Mouse (Mus musculus) hindbrain, postnatal 0 days (tissue): Measurements from ENCODE around the gene Il4i1. TPM values are rescaled to one million over a fixed set of nuclear protein-coding genes. Genes with fewer than 3 reads are reported as not detected.

Experiments
- ATAC-seq: fragments of 200-750 bp; cut with Nextera tagmentation; 2 replicates; pipeline ENCODE4 v1.8.0; 2017; ENCODE audit warnings: mild to moderate bottlenecking, moderate TSS enrichment, moderate library complexity
- DNase-seq: peaks from one replicate; pipeline ENCODE4 v3.0.0-alpha.2; 2015; ENCODE audit warnings: low spot score
- H3K27ac ChIP-seq: fragments of 300-500 bp; sonication (generic); 2 replicates; pipeline ENCODE4 v1.5.1; 2014; ENCODE audit warnings: mild to moderate bottlenecking
- H3K27me3 ChIP-seq: fragments of 300-500 bp; sonication (generic); 2 replicates; pipeline ENCODE4 v1.6.1; 2014; ENCODE audit warnings: low read length, mixed read lengths; ENCODE audit not compliant: insufficient read depth
- H3K36me3 ChIP-seq: fragments of 300-500 bp; sonication (generic); 2 replicates; pipeline ENCODE4 v1.6.1; 2014; ENCODE audit warnings: low read length, mixed read lengths; ENCODE audit not compliant: insufficient read depth
- H3K4me1 ChIP-seq: fragments of 300-500 bp; sonication (generic); 2 replicates; pipeline ENCODE4 v1.6.1; 2014; ENCODE audit warnings: antibody characterized with exemption, low read length, mixed read lengths; ENCODE audit not compliant: insufficient read depth
- H3K4me2 ChIP-seq: fragments of 300-500 bp; sonication (generic); 2 replicates; pipeline ENCODE4 v1.6.1; 2014; ENCODE audit warnings: low read depth, mild to moderate bottlenecking, low read length, moderate library complexity, mixed read lengths
- H3K4me3 ChIP-seq: fragments of 300-500 bp; sonication (generic); 2 replicates; pipeline ENCODE4 v1.5.1; 2014; ENCODE audit warnings: low read length
- H3K9ac ChIP-seq: fragments of 300-500 bp; sonication (generic); replicated peaks from 2 replicates; pipeline ENCODE4 v1.6.1; 2014; ENCODE audit warnings: mild to moderate bottlenecking, low read length, moderate library complexity, mixed read lengths
- H3K9me3 ChIP-seq: fragments of 300-500 bp; sonication (generic); 2 replicates; pipeline ENCODE4 v1.6.1; 2016; ENCODE audit warnings: low read length, mixed read lengths
- CTCF ChIP-seq: IDR thresholded peaks from 2 replicates; pipeline ENCODE4 v1.5.1; 2016; ENCODE audit warnings: antibody characterized with exemption, control low read depth, low read depth
- WGBS: fragments of 180-500 bp; shearing (Covaris S2); extraction: QIAGEN DNeasy Blood & Tissue Kit; methylation state at CpG from one replicate; pipeline ENCODE4 v1.1.7; 2014; 5-methylcytosine and 5-hydroxymethylcytosine counted together
- polyA plus RNA-seq: library from polyadenylated mRNA; unstranded; fragments of >200 nt; fragmentation: Nextera tagmentation; extraction: Ambion mirVana; gene quantifications from 2 replicates; pipeline ENCODE4 v1.2.1, GENCODE M21; 2015
- total RNA-seq: library from RNA; depleted of rRNA; stranded (reverse); fragments of >200 nt; gene quantifications from 2 replicates; pipeline ENCODE4 v1.2.3, GENCODE M21; 2014

The Il4i1 gene
- total and polyA plus RNA-seq, 2 experiments from 2014 or later: 0.47 to 0.58 TPM

DNA sequence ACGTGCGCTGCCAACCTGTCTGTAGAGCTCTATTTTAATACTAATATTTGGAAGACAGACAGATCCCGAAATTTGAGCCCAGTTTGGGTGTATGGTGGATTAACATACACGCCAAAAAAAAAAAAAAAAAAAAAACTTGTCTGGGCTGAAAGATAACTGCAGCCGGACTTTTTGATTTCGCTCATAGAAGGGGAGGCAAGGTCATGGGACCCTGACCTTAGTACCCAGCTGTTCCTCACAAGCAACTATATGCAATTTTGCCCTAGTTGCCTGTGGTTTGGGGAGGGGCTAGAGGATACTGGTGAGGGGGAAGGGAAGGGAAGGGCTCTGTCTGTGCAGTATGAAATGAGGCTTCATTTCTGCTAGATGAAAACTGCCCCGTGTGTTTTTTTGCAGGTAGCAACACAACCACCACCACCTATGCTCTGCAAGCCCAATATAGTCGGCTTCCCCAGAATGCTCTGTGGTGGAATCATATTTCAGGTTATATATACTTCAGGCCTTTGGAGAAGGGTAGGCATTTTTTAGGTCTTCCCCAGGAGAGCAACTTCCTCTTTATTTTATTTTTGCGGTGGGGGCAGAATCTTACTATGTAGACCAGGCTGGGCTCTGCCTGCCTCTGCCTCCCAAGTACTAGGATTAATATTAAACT lies 40.2 kb downstream of the Il4i1 start:
- Histone ChIP-seq H3K27me3 (no peaks in the 10 kb centered on the region), H3K36me3 (peaks cover 13% of the 10 kb centered on the region), H3K4me1 (peaks cover 12% of the 10 kb centered on the region), H3K4me3 (peak overlapping the region; percentile 57), H3K9ac (no peak overlapping the region; the same call in 1 of the 2 replicates), H3K27ac (peak overlapping the region; percentile 90), H3K9me3 (no peaks in the 10 kb centered on the region), H3K4me2 (peak overlapping the region; percentile 66)
- no peak for ATAC-seq
- no peak for DNase-seq
- WGBS: 66% methylated on average over 9 of the region's 9 CpGs
- TF ChIP-seq CTCF: no peak

DNA sequence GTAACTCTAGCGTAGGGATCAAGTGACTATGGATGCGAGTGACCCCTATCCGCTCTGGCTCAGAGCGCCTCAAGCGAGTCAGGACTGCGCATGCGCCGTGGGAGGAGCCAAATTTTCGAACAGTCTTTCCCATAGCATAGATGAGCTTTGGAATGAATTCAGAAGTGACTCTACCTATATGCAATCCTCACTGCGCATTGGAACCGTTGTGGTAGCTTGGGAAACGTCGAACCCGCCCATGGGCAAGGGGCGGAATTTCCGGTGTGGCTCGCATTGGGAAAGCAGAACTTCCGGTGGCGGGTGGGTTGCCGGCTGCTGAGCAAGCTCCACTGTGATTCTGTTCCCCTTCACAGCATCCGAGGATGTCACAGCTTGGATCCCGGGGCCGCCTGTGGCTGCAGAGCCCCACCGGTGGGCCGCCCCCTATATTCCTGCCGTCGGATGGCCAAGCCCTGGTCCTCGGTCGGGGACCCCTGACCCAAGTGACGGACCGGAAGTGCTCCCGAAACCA lies 40.9 kb downstream of the Il4i1 start, which contains the start of gene Pnkp:
Gene Pnkp, plus strand, starts transcription at position 98 of the 511 bp plus-strand sequence.
- Histone ChIP-seq H3K9ac (peak within 1 kb of the TSS; percentile 70), H3K4me3 (peak within 1 kb of the TSS; percentile 57), H3K4me2 (peak within 1 kb of the TSS; percentile 66), H3K36me3 (peaks cover 9% of the 10 kb centered on the region; the same call in 1 of the 2 replicates), H3K9me3 (no peaks in the 10 kb centered on the region), H3K4me1 (peaks cover 12% of the 10 kb centered on the region), H3K27me3 (no peaks in the 10 kb centered on the region), H3K27ac (peak within 1 kb of the TSS; percentile 90)
- DNase-seq (peak; percentile 95), ATAC-seq (peak; percentile 77)
- WGBS: under 1% methylated on average over 32 of the region's 32 CpGs
- peak; percentile 36 for TF ChIP-seq CTCF

GRCm38 (mm10) chr7:44857905-44858304 lies 41.7 kb downstream of the Il4i1 start:
- Histone ChIP-seq H3K9ac (peak overlapping the region; percentile 70), H3K27me3 (no peaks in the 10 kb centered on the region), H3K36me3 (peaks cover 12% of the 10 kb centered on the region), H3K9me3 (no peaks in the 10 kb centered on the region), H3K27ac (peak overlapping the region; percentile 90), H3K4me2 (peak overlapping the region; percentile 66), H3K4me1 (peaks cover 12% of the 10 kb centered on the region), H3K4me3 (peak overlapping the region; percentile 57)
- WGBS: 32% methylated on average over 8 of the region's 8 CpGs
- ATAC-seq (no peak), DNase-seq (peak; percentile 42)
- TF ChIP-seq CTCF: no peak

DNA sequence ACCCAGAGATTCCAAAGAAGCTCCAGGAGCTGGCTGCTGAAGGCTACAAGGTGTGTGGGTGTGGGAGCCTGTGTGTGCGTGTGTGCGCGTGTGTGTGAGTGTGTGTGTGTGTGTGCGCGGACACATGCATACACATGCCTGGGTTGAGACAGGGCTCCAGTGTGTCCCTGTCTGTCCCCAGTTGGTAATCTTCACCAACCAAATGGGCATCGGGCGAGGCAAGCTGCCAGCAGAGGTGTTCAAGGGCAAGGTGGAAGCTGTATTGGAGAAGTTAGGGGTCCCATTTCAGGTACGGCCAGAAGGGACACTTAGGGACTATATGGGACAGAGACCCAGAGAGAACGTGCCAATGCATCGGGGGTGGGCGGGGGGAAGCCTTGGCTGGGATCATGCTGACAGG lies 43.7 kb downstream of the Il4i1 start:
- H3K36me3 ChIP-seq: peaks cover 27% of the 10 kb centered on the region
- peaks cover 12% of the 10 kb centered on the region for H3K4me1 ChIP-seq
- no peak overlapping the region for H3K4me3 ChIP-seq
- no peaks in the 10 kb centered on the region for H3K27me3 ChIP-seq
- H3K4me2 ChIP-seq: no peak overlapping the region
- DNase-seq (no peak), ATAC-seq (no peak)
- no peak overlapping the region for H3K27ac ChIP-seq
- 88% methylated on average over 11 of the region's 11 CpGs for WGBS
- H3K9me3 ChIP-seq: no peaks in the 10 kb centered on the region
- TF ChIP-seq CTCF: no peak
- H3K9ac ChIP-seq: no peak overlapping the region

DNA sequence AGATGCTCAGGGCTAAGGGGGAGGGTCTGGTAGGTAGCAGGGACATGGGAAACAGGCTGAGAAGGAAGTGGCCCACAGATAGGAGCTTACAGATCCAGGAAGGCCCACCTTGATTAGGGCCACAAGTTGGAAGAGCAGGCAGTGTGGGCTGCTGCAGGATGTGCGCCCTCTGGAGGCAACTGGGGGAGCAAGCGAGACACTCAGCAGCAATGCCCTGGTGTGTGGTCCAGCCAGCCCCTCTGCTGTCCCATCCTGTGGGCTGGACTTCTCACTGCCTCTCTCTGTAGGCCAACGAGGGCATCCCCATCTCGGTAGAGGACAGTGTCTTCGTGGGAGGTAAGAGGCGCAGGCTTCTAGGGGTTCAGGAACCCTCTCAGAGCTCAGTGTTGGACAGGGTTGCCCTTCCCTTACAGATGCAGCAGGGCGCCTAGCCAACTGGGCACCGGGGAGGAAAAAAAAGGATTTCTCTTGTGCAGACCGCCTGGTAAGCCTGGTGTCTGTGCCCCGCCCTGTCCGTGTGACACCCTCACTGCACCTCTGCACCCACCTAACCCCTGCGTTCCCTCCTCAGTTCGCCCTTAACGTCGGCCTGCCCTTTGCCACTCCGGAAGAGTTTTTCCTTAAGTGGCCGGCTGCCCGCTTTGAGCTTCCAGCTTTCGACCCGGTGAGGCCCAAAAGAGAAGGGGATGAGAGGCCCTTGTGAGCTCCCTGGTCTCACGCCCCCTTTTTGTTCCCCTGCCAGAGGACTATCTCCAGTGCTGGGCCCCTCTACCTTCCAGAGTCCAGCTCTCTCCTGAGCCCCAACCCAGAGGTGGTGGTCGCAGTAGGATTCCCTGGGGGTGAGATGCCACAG lies 44.6 kb downstream of the Il4i1 start:
- Histone ChIP-seq H3K4me3 (no peak overlapping the region), H3K9me3 (no peaks in the 10 kb centered on the region), H3K4me1 (peaks cover 7% of the 10 kb centered on the region), H3K4me2 (no peak overlapping the region), H3K27me3 (no peaks in the 10 kb centered on the region), H3K27ac (peak overlapping the region; percentile 36; the same call in 1 of the 2 replicates), H3K9ac (no peak overlapping the region), H3K36me3 (peaks cover 27% of the 10 kb centered on the region)
- TF ChIP-seq CTCF: peak; percentile 94
- DNase-seq: peak; percentile 87
- 51% methylated on average over 22 of the region's 22 CpGs for WGBS
- peak; percentile 48 for ATAC-seq

DNA sequence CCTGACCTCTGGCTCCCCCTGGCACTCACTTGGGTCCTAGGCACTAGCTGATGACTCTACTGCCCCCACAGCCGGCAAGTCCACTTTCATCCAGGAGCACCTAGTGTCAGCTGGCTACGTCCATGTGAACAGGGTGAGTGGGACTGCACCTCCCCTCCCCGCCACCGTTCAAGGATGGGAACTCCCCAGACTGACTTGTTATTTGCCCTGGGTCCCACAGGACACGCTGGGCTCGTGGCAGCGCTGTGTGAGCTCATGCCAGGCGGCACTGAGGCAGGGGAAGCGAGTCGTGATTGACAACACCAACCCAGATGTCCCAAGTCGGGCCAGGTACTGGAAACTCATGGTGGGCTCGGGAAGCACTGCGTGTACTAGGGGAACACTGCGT lies 45.2 kb downstream of the Il4i1 start:
- WGBS: 70% methylated on average over 14 of the region's 14 CpGs
- Histone ChIP-seq H3K36me3 (peaks cover 27% of the 10 kb centered on the region), H3K27ac (peak overlapping the region; percentile 36; the same call in 1 of the 2 replicates)

More for the DNA sequence above, 45.2 kb downstream of the Il4i1 start:
- H3K4me2 ChIP-seq: no peak overlapping the region
- TF ChIP-seq CTCF: 0 out of 2 replicates have a peak, but pooled peaks have one; percentile 13
- H3K4me3 ChIP-seq: no peak overlapping the region
- ATAC-seq (no peak), DNase-seq (no peak)
- no peak overlapping the region for H3K9ac ChIP-seq
- peaks cover 13% of the 10 kb centered on the region for H3K4me1 ChIP-seq
- no peaks in the 10 kb centered on the region for H3K9me3 ChIP-seq
- no peaks in the 10 kb centered on the region for H3K27me3 ChIP-seq
